Mouse (Mus musculus) stomach, embryonic 16.5 days (tissue): ENCODE measurements around the gene Plcb1. TPM values are rescaled to one million over a fixed set of nuclear protein-coding genes. Genes with fewer than 3 reads are reported as not detected.
A peak's percentile ranks its signal among the peaks of the same experiment; 100 is the strongest.
"Not testable (repeated sequence)": the region's sequence is repeated elsewhere in the genome, so short reads cannot be mapped to it uniquely, and the experiment has no call there.

Experiments
- ATAC-seq: fragments of 200-750 bp; cut with Nextera tagmentation; 2 replicates; pipeline ENCODE4 v1.8.0; 2017; ENCODE audit warnings: moderate number of reproducible peaks, moderate TSS enrichment; ENCODE audit not compliant: insufficient read depth, low FRiP score
- H3K27ac ChIP-seq: fragments of 300-500 bp; sonication (generic); 2 replicates; pipeline ENCODE4 v1.5.1; 2014; ENCODE audit warnings: low read length
- H3K27me3 ChIP-seq: fragments of 300-500 bp; sonication (generic); 2 replicates; pipeline ENCODE4 v1.6.1; 2014; ENCODE audit warnings: low read length, control low read depth, mixed read lengths; ENCODE audit not compliant: control insufficient read depth, insufficient read depth
- H3K36me3 ChIP-seq: fragments of 300-500 bp; sonication (generic); 2 replicates; pipeline ENCODE4 v1.6.1; 2014; ENCODE audit warnings: low read length; ENCODE audit not compliant: control insufficient read depth, insufficient read depth
- H3K4me1 ChIP-seq: fragments of 300-500 bp; sonication (generic); 2 replicates; pipeline ENCODE4 v1.6.1; 2014; ENCODE audit warnings: low read length, control low read depth, mixed read lengths; ENCODE audit not compliant: control insufficient read depth, insufficient read depth
- H3K4me2 ChIP-seq: fragments of 300-500 bp; sonication (generic); 2 replicates; pipeline ENCODE4 v1.6.1; 2014; ENCODE audit warnings: low read depth, low read length, mixed read lengths
- H3K4me3 ChIP-seq: fragments of 300-500 bp; sonication (generic); replicated peaks from 2 replicates; pipeline ENCODE4 v1.5.1; 2014; ENCODE audit warnings: mild to moderate bottlenecking, low read length
- H3K9ac ChIP-seq: fragments of 300-500 bp; sonication (generic); 2 replicates; pipeline ENCODE4 v1.6.1; 2014; ENCODE audit warnings: low read length
- H3K9me3 ChIP-seq: fragments of 300-500 bp; sonication (generic); replicated peaks from 2 replicates; pipeline ENCODE4 v1.6.1; 2016; ENCODE audit warnings: low read length, control low read depth; ENCODE audit not compliant: control insufficient read depth
- WGBS: fragments of 180-500 bp; shearing (Covaris S2); extraction: QIAGEN DNeasy Blood & Tissue Kit; methylation state at CpG from one replicate; pipeline ENCODE4 v1.1.7; 2014; 5-methylcytosine and 5-hydroxymethylcytosine counted together
- polyA plus RNA-seq: library from polyadenylated mRNA; unstranded; fragments of >200 nt; fragmentation: Nextera tagmentation; extraction: Ambion mirVana; gene quantifications from 2 replicates; pipeline ENCODE4 v1.2.1, GENCODE M21; 2015

The Plcb1 gene
- polyA plus RNA-seq, 1 experiment from 2014 or later, result 11.9 TPM

DNA sequence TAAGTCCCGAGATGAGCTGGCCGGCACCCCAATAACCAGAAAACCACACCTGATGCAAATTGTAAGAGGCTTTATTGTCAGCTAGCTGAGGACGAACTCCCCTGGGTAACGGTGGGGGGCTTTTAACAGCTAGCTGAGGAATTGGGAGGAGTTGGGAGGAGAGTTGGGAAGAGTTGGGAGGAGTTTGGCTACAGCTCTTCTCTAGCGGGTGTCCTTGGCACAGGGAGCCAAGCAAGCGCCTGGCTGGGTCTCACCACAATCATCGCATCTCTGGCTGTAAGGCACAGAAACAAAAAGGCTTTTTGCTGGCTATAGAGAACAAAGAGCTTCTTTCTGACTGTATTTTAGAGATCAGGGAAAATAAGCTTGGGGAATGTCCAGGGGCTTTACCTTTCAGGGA, 594.9 kb downstream of the Plcb1 start:
- H3K4me3 ChIP-seq, H3K27ac ChIP-seq, H3K9ac ChIP-seq, H3K9me3 ChIP-seq, H3K4me2 ChIP-seq, H3K36me3 ChIP-seq, ATAC-seq, H3K4me1 ChIP-seq, H3K27me3 ChIP-seq: not testable (repeated sequence)
- WGBS, result 44% methylated on average over 7 of the region's 7 CpGs

DNA sequence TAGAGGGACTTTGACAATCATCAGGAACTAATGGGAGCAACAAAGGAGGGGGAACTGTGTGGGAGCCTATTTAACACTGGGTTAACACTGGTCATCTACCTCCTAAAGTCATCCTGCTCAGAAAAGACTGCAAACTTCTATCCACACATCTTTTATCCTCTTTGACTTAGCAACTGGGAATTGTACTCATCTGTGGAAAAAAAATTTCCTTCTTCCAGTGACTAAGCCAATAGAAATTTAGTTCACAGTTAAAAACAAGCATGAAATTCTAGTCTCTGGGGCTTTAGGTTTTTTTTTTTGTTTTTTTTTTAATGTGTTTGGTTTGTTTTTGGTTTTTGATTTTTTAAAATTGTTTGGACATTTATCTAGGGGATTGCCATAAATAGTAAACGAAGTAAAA, 595.5 kb downstream of the Plcb1 start:
- H3K27ac ChIP-seq, result no peak overlapping the region
- no peaks in the 10 kb centered on the region for H3K9me3 ChIP-seq
- no peak overlapping the region for H3K4me3 ChIP-seq
- H3K4me2 ChIP-seq, result no peak overlapping the region
- H3K4me1 ChIP-seq, result no peaks in the 10 kb centered on the region
- no peaks in the 10 kb centered on the region for H3K36me3 ChIP-seq
- H3K27me3 ChIP-seq, result no peaks in the 10 kb centered on the region
- no peak overlapping the region for H3K9ac ChIP-seq
- 85% methylated on average over 1 of the region's 1 CpGs for WGBS
- no peak for ATAC-seq

DNA sequence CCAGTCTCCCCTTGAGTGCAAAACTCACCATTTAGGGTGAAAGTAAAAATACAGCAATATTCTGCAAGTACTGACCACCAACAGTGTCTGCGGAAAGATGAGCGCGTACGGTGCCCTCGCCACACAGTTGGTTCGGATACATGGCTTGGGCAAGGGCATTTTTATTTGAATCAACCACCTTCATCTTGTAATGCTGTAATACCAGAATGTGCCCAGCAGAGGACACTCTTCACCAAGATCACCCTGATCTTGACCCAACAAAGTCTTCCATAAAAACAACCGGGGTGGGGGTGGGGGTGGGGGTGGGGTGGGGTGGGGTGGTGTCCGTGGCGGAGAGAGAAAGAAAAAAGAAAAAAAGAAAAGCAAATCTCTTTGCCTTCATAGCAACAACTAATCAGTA, 602.1 kb downstream of the Plcb1 start:
- Histone ChIP-seq H3K4me1 (no peaks in the 10 kb centered on the region), H3K4me2 (no peak overlapping the region), H3K9ac (no peak overlapping the region), H3K27ac (no peak overlapping the region), H3K9me3 (no peaks in the 10 kb centered on the region), H3K4me3 (no peak overlapping the region), H3K36me3 (no peaks in the 10 kb centered on the region), H3K27me3 (no peaks in the 10 kb centered on the region)
- ATAC-seq, result no peak
- 65% methylated on average over 9 of the region's 9 CpGs for WGBS

DNA sequence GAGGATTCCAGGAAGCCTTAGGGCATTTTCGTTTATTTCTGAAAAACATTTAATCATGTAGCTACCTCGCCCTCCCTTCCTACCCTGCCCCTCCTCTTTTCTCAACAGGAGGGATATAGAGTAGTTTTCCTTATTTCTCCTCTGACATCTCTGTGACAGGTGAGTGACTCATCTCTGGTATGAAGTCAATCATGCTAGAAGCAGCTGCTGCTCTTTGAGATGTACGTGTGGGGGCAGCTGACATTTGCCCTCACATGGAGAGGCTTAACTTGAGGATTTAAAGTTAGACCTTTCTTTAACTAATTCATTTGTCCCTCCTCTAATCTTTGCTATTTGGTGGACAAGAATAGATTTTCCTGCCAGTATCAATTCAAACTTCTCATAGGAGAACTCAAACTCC, 608.8 kb downstream of the Plcb1 start:
- Histone ChIP-seq H3K4me1 (no peaks in the 10 kb centered on the region), H3K9me3 (no peaks in the 10 kb centered on the region), H3K36me3 (no peaks in the 10 kb centered on the region), H3K27me3 (no peaks in the 10 kb centered on the region), H3K27ac (no peak overlapping the region), H3K4me3 (no peak overlapping the region), H3K9ac (no peak overlapping the region), H3K4me2 (no peak overlapping the region)
- 79% methylated on average over 3 of the region's 3 CpGs for WGBS
- no peak for ATAC-seq

GRCm38 (mm10) chr2:135396375-135396774, 610.5 kb downstream of the Plcb1 start:
- no peaks in the 10 kb centered on the region for H3K4me1 ChIP-seq
- H3K27me3 ChIP-seq, result no peaks in the 10 kb centered on the region
- no peaks in the 10 kb centered on the region for H3K36me3 ChIP-seq
- H3K27ac ChIP-seq, result no peak overlapping the region
- no peak overlapping the region for H3K9ac ChIP-seq
- no peak for ATAC-seq
- no peak overlapping the region for H3K4me3 ChIP-seq
- H3K4me2 ChIP-seq, result no peak overlapping the region
- 61% methylated on average over 3 of the region's 3 CpGs for WGBS
- no peaks in the 10 kb centered on the region for H3K9me3 ChIP-seq

DNA sequence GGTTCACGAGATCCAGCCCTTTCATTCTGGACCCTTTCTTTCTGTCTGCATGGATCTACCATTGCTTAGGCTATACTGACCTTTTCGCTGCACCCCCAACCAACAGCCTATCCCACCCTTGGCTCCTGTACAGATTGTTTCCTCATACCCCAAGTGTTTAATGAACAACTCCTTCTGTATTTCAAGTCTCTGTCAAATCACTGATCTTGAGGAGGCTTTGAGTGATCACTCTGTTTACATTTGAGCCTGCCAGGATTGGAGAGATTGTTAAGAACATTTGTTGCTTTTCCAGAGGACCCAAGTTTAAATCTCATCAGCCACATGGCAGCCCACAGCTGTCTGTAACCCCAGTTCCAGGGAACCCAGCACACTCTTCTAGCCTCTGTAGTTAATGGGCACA, 612.1 kb downstream of the Plcb1 start:
- WGBS, result 74% methylated on average over 2 of the region's 2 CpGs

GRCm38 (mm10) chr2:135399760-135400159, 613.9 kb downstream of the Plcb1 start:
- WGBS, result 85% methylated on average over 6 of the region's 6 CpGs
- Histone ChIP-seq H3K9ac (no peak overlapping the region), H3K27me3 (no peaks in the 10 kb centered on the region), H3K9me3 (no peaks in the 10 kb centered on the region), H3K27ac (no peak overlapping the region), H3K4me2 (no peak overlapping the region), H3K4me1 (no peaks in the 10 kb centered on the region), H3K4me3 (no peak overlapping the region), H3K36me3 (no peaks in the 10 kb centered on the region)
- ATAC-seq, result no peak

More for the DNA sequence above, 612.1 kb downstream of the Plcb1 start:
- no peaks in the 10 kb centered on the region for H3K9me3 ChIP-seq
- ATAC-seq, result no peak
- no peaks in the 10 kb centered on the region for H3K36me3 ChIP-seq
- no peak overlapping the region for H3K9ac ChIP-seq
- no peak overlapping the region for H3K4me3 ChIP-seq
- no peaks in the 10 kb centered on the region for H3K4me1 ChIP-seq
- no peaks in the 10 kb centered on the region for H3K27me3 ChIP-seq
- H3K4me2 ChIP-seq, result no peak overlapping the region
- H3K27ac ChIP-seq, result no peak overlapping the region

GRCm38 (mm10) chr2:135402916-135403315, 617.0 kb downstream of the Plcb1 start:
- no peak overlapping the region for H3K4me3 ChIP-seq
- no peaks in the 10 kb centered on the region for H3K4me1 ChIP-seq
- 60% methylated on average over 1 of the region's 1 CpGs for WGBS
- no peak overlapping the region for H3K27ac ChIP-seq
- no peak overlapping the region for H3K9ac ChIP-seq
- H3K4me2 ChIP-seq, result no peak overlapping the region
- ATAC-seq, result no peak
- no peaks in the 10 kb centered on the region for H3K36me3 ChIP-seq
- no peaks in the 10 kb centered on the region for H3K27me3 ChIP-seq
- no peaks in the 10 kb centered on the region for H3K9me3 ChIP-seq

- no peak overlapping the region for H3K27ac ChIP-seq
- H3K36me3 ChIP-seq, result no peaks in the 10 kb centered on the region
- H3K4me2 ChIP-seq, result no peak overlapping the region
- ATAC-seq, result no peak
- WGBS, result 81% methylated on average over 6 of the region's 6 CpGs
- H3K9ac ChIP-seq, result no peak overlapping the region
- no peaks in the 10 kb centered on the region for H3K27me3 ChIP-seq
- no peaks in the 10 kb centered on the region for H3K9me3 ChIP-seq
- H3K4me3 ChIP-seq, result no peak overlapping the region
- no peaks in the 10 kb centered on the region for H3K4me1 ChIP-seq
Observed at GRCm38 (mm10) chr2:135403344-135403743, 617.5 kb downstream of the Plcb1 start.

- H3K27me3 ChIP-seq, result no peaks in the 10 kb centered on the region
Observed at GRCm38 (mm10) chr2:135404095-135404494, 618.2 kb downstream of the Plcb1 start.

More at GRCm38 (mm10) chr2:135404095-135404494, 618.2 kb downstream of the Plcb1 start:
- peak; percentile 60; the same call in 1 of the 2 replicates for ATAC-seq
- Histone ChIP-seq H3K4me2 (no peak overlapping the region), H3K4me1 (no peaks in the 10 kb centered on the region), H3K36me3 (no peaks in the 10 kb centered on the region), H3K9me3 (no peaks in the 10 kb centered on the region), H3K4me3 (no peak overlapping the region), H3K27ac (no peak overlapping the region), H3K9ac (no peak overlapping the region)
- WGBS, result 44% methylated on average over 1 of the region's 1 CpGs
